Mouse (Mus musculus): ENCODE data around the gene Ptprj.

GRCm38 (mm10) chr2:90521909-90522308, 58.5 kb downstream of the Ptprj start:
- TF ChIP-seq POLR2A (IDR thresholded peaks at IDR 0.05; ENCODE audit: control insufficient read depth, low read depth, low read length) (no peak), CTCF (IDR thresholded peaks at IDR 0.05; ENCODE audit: control insufficient read depth, insufficient read depth, insufficient replicate concordance, low read depth, low read length) (no peak)
